Mouse (Mus musculus) midbrain, embryonic 10.5 days (tissue): ENCODE results near the gene Plcg1. TPM values are rescaled to one million over a fixed set of nuclear protein-coding genes. Genes with fewer than 3 reads are reported as not detected.

ENCODE experiments used
- DNase-seq: peaks from one replicate; pipeline ENCODE4 v3.0.0-alpha.2; 2017; ENCODE audit warnings: low spot score
- H3K27ac ChIP-seq: fragments of 300-500 bp; sonication (generic); replicated peaks from 2 replicates; pipeline ENCODE4 v1.5.1; 2016; ENCODE audit warnings: mild to moderate bottlenecking
- H3K27me3 ChIP-seq: fragments of 300-500 bp; sonication (generic); 2 replicates; pipeline ENCODE4 v1.6.1; 2016; ENCODE audit warnings: low read depth, mild to moderate bottlenecking; ENCODE audit not compliant: poor library complexity, severe bottlenecking
- H3K36me3 ChIP-seq: fragments of 300-500 bp; sonication (generic); 2 replicates; pipeline ENCODE4 v1.6.1; 2016; ENCODE audit warnings: mild to moderate bottlenecking, moderate library complexity
- H3K4me1 ChIP-seq: fragments of 300-500 bp; sonication (generic); 2 replicates; pipeline ENCODE4 v1.6.1; 2016
- H3K4me3 ChIP-seq: fragments of 300-500 bp; sonication (generic); 2 replicates; pipeline ENCODE4 v1.5.1; 2016; ENCODE audit warnings: mild to moderate bottlenecking, moderate library complexity
- H3K9me3 ChIP-seq: fragments of 300-500 bp; sonication (generic); replicated peaks from 2 replicates; pipeline ENCODE4 v1.6.1; 2016; ENCODE audit warnings: mild to moderate bottlenecking
- WGBS: fragments of 180-500 bp; shearing (Covaris S2); methylation state at CpG from one replicate; pipeline ENCODE4 v1.1.7; 2016; 5-methylcytosine and 5-hydroxymethylcytosine counted together
- polyA plus RNA-seq: library from polyadenylated mRNA; unstranded; fragments of >200 nt; fragmentation: Nextera tagmentation; extraction: Ambion mirVana; gene quantifications from 2 replicates; pipeline ENCODE4 v1.2.1, GENCODE M21; 2016

The Plcg1 gene
- polyA plus RNA-seq, 1 experiment from 2014 or later, result 57.4 TPM

DNA sequence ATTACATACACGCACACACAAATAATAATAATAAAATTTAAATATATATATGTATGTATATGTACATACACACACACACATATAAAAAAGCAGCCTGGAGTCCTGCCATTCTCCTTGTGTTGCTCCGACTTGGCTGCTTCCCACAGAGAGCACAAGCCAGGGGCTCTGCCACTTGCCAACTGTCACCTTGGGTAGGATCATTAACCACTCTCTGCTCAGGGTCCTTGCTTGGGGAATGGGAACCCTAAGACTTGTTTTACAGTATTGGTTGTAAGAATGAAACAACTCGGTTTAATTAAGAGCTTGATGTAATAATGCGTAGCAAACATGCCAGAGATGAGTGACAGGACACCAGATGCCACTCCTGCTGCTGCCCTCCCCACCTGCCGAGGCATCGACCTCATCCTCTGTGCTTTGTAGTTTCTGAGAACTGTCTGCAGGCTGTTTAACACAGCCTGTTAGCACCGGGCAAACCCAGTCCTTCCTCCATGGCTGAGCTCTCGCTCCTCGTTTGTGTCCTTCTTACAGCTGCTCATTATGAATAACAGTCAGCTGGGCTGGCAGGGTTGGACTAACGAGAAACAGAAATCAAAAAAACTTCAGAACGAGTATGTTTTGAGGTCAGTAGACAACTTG lies 9.5 kb downstream of the Plcg1 start:
- peaks cover 53% of the 10 kb centered on the region for H3K4me1 ChIP-seq

DNA sequence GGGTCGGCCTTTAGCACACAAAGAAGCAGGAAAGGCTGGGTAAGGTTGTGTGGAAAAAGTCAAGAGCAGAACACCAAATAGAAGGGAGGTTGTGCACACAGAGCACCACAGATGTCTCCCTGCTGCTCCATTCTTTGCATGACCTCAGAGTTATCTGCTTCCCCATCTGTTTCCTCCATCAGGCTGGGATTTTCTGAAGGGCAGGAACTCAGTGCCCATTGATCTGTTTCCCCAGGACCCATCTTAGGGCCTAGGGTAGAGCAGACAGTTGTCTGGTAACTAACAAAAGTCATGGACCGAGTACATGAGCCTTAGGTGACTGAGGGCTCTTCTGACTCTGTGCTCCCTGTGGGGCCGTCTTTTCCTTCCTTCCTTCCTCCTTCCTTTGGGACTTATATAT lies 10.5 kb downstream of the Plcg1 start:
- Histone ChIP-seq H3K27ac (0 out of 2 replicates have a peak overlapping the region, but pooled peaks have one; percentile 33), H3K27me3 (no peaks in the 10 kb centered on the region), H3K36me3 (peaks cover 84% of the 10 kb centered on the region), H3K4me1 (peaks cover 49% of the 10 kb centered on the region), H3K9me3 (no peaks in the 10 kb centered on the region), H3K4me3 (no peak overlapping the region)
- no peak for DNase-seq
- WGBS, result 76% methylated on average over 3 of the region's 3 CpGs

More for the DNA sequence above, 9.5 kb downstream of the Plcg1 start:
- no peaks in the 10 kb centered on the region for H3K27me3 ChIP-seq
- H3K36me3 ChIP-seq, result peaks cover 84% of the 10 kb centered on the region
- no peaks in the 10 kb centered on the region for H3K9me3 ChIP-seq
- 80% methylated on average over 11 of the region's 11 CpGs for WGBS
- H3K4me3 ChIP-seq, result no peak overlapping the region
- no peak for DNase-seq
- H3K27ac ChIP-seq, result peak overlapping the region; percentile 33

DNA sequence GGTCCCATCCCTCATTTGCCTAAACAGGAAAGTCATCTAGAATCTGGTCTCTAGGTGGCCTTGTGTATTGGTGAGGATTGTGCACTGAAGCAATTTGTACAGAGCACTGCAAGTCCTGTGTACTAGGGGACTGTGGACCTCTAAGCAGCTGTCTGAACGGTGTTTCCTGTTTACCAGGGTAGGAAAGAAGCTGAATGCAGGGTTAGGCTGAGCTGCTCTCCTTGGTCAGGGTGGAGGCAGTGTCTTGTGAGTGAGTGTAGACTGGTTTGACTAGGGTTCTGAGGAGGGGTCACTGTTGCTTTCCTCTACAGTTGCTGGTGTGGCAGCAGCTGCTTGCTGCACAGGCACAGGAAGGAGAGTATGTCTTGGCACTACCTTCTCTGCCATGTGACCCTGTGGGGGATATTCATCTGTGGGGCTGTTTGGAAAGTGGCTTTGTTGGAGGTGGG lies 11.1 kb downstream of the Plcg1 start:
- no peak for DNase-seq
- no peaks in the 10 kb centered on the region for H3K9me3 ChIP-seq
- H3K4me1 ChIP-seq, result peaks cover 49% of the 10 kb centered on the region
- 89% methylated on average over 1 of the region's 1 CpGs for WGBS
- H3K27me3 ChIP-seq, result no peaks in the 10 kb centered on the region
- peaks cover 84% of the 10 kb centered on the region for H3K36me3 ChIP-seq
- no peak overlapping the region for H3K4me3 ChIP-seq
- H3K27ac ChIP-seq, result no peak overlapping the region; the same call in 1 of the 2 replicates

DNA sequence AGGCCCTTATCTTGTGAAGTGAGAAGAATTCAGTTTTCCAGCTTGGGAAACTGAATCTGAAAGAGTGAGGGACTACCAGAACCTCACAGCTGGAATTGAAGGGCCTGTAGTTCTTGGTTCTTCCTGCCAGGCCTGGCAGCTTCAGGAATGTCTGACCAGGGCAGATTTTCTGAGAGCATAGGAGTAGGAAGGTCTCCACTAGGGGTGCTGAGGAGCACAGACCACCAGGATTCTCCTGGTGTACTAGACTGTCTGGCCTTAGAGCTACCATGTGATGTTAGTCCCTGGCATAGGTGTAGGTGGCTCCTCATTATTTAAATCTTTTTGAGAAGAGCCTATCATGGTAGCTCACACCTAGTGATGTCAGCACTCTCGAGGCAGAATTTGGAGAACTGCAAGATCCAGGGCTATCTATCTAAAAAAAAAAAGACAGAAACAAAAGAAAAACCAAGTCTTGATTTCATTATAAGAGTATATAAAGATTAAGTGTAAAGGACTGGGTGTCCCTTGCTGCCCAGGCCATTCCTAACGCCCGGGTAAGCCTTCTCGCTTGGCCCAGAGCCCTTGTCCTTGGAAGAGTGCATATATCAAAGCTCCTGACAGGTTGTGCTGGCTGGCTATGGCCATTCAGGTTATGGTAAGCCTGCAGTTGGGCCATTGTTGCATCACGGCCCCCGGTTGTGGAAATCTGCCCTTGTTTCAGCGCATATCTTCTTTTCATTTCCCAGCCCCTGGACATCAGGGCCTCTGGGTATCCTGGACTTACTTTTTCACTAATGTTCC lies 13.1 kb downstream of the Plcg1 start:
- WGBS, result 94% methylated on average over 7 of the region's 7 CpGs
- Histone ChIP-seq H3K27ac (no peak overlapping the region), H3K4me1 (peaks cover 36% of the 10 kb centered on the region), H3K27me3 (no peaks in the 10 kb centered on the region), H3K4me3 (no peak overlapping the region), H3K36me3 (peaks cover 84% of the 10 kb centered on the region), H3K9me3 (no peaks in the 10 kb centered on the region)
- peak; percentile 26 for DNase-seq

DNA sequence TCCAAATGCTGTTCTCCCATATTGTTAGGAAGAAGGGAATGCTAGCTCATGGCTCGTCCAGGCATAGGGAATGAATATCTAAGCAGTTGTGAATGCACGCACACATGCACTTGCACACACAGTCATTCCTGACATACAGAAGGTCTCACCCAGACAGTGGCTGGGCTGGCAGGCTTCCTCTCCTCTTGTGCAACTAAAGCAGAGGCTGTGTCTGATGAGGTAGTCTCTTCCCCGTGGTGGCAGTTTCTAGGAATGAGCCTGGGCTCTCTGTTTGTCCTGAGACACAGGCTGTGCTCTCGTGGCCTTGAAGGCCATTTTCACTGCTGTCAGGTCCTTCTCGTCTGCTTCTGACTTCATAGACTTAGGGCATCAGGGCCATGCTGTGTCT lies 13.7 kb downstream of the Plcg1 start:
- peaks cover 85% of the 10 kb centered on the region for H3K36me3 ChIP-seq
- H3K4me1 ChIP-seq, result peaks cover 30% of the 10 kb centered on the region
- 90% methylated on average over 5 of the region's 5 CpGs for WGBS

DNA sequence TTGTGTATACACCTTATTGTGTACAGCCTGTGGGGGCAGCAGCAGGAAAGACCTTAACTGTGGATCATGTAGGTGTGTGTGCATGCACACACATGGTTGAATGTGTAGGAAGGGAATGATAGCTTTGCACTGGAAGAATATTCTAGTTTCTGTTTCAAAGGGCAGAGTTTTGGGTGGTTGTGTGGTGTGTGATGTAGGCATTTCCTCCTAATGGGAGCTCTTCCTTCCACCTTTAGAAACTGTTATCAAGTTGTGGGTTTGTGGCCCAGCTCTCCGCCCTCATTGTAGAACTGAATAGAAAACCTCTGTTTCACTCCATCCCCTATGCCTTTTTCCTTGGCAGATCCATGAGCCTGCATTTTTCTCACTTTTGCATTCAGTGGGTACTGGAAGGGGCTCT lies 14.4 kb downstream of the Plcg1 start:
- DNase-seq, result no peak
- Histone ChIP-seq H3K4me3 (no peak overlapping the region), H3K27me3 (no peaks in the 10 kb centered on the region), H3K9me3 (no peaks in the 10 kb centered on the region), H3K27ac (no peak overlapping the region), H3K36me3 (peaks cover 86% of the 10 kb centered on the region), H3K4me1 (peaks cover 25% of the 10 kb centered on the region)
- WGBS, result 85% methylated on average over 1 of the region's 1 CpGs

More for the DNA sequence above, 13.7 kb downstream of the Plcg1 start:
- H3K27ac ChIP-seq, result no peak overlapping the region
- DNase-seq, result no peak
- H3K27me3 ChIP-seq, result no peaks in the 10 kb centered on the region
- no peak overlapping the region for H3K4me3 ChIP-seq
- no peaks in the 10 kb centered on the region for H3K9me3 ChIP-seq

DNA sequence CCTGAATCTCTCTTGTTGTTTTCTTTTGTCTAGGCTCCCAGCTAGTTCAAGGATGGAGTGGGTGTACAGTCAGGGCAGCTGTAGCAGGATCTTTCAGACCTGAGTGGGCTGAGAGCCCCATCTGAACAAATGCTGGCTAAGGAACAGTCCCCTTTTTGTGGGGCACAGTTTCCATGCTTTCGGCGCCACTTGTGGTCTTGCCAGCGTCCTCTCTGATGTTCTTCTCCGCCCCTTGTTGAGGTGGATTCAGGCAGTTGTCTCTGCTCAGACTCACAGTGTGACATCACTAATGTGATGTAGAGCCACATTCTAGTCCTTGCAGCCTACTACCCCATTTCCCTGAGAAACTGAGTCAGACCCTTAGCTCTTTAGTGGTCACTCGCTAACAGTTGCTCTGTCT lies 15.5 kb downstream of the Plcg1 start:
- Histone ChIP-seq H3K9me3 (no peaks in the 10 kb centered on the region), H3K4me1 (peaks cover 13% of the 10 kb centered on the region), H3K36me3 (peaks cover 87% of the 10 kb centered on the region), H3K27ac (no peak overlapping the region), H3K27me3 (no peaks in the 10 kb centered on the region), H3K4me3 (no peak overlapping the region)
- no peak for DNase-seq
- 92% methylated on average over 5 of the region's 5 CpGs for WGBS

DNA sequence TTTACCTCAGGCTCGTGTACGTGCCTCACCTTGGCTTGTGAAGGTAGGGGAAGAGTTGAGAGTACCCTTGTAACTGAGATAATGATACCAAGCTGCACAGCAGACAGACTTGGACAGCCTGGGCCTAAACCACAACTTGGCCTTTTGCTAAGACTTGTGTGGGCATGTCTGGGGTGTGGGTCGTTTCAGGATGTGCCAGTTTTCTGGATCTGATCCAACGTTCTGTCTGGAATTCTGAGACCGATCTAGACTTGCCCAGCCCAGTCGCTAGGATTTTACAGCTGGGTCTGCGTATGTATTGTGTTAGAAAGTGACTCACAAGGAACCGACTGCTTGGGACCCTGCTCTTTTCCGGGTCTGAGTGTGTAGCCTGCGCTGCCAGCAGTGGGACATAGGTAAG lies 16.0 kb downstream of the Plcg1 start:
- WGBS, result 94% methylated on average over 10 of the region's 10 CpGs
- no peaks in the 10 kb centered on the region for H3K27me3 ChIP-seq

DNA sequence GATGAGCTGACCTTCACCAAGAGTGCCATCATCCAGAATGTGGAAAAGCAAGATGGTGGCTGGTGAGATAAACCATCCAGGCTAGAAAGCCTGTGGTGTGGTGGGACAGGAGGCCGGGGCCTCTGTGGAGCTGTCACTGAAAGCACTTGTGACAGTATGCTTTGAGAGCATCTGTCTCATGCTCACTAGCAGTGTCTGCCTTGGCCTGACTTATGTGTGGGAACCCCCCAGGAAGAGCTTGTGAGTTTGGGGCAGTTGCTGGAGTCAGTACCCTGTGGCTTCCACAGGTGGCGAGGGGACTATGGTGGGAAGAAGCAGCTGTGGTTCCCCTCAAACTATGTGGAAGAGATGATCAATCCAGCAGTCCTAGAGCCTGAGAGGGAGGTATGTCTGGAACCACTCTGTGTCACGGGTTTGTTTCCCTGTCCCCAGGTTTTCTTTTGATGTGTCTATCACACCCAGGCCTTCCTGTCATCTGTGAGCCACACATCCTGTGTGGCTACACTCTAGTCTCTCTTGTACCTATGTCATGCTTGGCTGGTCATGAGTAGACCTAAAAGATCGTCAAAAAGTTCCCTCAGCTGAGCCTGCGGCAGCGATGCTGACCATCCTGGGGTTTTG lies 25.6 kb downstream of the Plcg1 start:
- Histone ChIP-seq H3K9me3 (no peaks in the 10 kb centered on the region), H3K27me3 (no peaks in the 10 kb centered on the region), H3K36me3 (peaks cover 100% of the 10 kb centered on the region), H3K27ac (no peak overlapping the region), H3K4me1 (no peaks in the 10 kb centered on the region), H3K4me3 (no peak overlapping the region)
- DNase-seq, result no peak
- 92% methylated on average over 6 of the region's 6 CpGs for WGBS

More for the DNA sequence above, 16.0 kb downstream of the Plcg1 start:
- no peak overlapping the region for H3K4me3 ChIP-seq
- no peaks in the 10 kb centered on the region for H3K9me3 ChIP-seq
- no peak for DNase-seq
- no peak overlapping the region for H3K27ac ChIP-seq
- H3K36me3 ChIP-seq, result peaks cover 87% of the 10 kb centered on the region
- H3K4me1 ChIP-seq, result peaks cover 11% of the 10 kb centered on the region

DNA sequence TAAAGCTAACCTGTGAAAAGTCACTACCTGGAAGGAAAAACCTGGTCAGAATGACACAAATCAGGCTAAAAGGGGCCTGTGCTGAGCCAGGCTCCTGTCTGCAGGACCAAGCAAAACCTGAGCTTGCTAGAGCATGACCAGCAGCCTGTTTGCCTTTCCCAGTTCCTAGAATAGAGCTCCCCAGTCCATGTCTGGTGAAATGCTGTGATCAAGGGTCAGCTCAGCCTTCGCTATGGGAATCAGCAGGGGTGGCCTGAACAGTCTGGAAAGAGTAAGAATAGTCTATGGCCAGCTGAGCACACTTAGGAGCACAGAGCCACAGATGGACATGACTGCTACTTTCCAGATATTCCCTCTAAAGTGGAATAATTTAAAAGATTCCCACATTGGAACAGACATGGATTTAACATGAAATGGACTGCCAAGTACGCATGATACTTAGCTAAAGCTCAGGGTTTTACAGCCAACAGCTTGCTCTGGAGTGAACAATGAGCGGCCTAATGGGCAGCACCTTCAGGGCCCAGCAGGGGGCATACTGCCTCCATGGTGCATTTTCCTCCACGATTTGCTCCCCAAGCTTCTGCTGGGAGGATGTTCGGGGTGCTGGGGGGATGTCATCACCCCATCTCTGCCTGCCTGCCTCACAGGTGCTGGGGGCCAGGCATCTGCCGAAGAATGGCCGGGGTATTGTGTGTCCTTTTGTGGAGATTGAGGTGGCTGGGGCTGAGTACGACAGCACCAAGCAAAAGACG lies 29.5 kb downstream of the Plcg1 start:
- 92% methylated on average over 9 of the region's 9 CpGs for WGBS
- peaks cover 9% of the 10 kb centered on the region for H3K4me1 ChIP-seq
- H3K9me3 ChIP-seq, result no peaks in the 10 kb centered on the region
- H3K36me3 ChIP-seq, result peaks cover 99% of the 10 kb centered on the region
- no peaks in the 10 kb centered on the region for H3K27me3 ChIP-seq
- no peak overlapping the region for H3K4me3 ChIP-seq
- no peak for DNase-seq
- no peak overlapping the region for H3K27ac ChIP-seq

DNA sequence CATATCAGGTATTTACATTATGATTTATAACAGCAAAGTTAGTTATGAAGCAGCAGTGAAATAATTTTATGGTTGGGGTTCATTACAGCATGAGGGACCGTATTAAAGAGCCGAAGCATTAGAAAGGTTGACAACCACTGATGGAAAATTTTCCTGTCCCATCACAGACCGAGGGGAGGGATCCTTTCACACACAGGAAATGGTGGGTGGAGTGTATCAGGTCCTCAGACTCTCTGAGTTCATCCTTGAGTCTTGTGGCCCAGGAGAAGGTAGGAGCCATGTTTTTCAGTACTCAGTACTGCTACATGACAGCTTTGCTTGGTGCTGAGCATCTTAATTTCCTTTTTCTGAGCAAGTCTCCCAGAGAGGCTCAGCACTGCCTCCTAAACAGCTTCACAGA lies 32.7 kb downstream of the Plcg1 start:
- peaks cover 93% of the 10 kb centered on the region for H3K36me3 ChIP-seq

DNA sequence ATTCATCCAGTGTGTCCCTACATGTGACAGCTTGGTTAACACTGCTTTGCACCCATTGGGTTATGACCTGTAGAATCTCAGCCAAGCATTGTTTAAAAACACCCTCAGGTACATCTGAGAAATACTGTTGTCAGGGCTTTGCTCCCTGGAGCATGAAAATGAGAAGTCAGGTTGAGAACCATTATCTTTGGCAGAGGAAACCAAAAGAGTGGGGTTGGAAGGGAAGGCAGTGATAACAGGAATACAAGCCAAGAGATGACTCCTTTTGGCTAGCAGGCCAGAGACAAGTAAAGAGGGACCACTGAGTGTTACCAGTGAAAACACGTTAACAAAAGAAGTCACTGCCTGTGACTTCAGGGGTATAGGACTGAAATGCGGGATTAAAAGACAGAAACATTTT lies 33.3 kb downstream of the Plcg1 start:
- Histone ChIP-seq H3K4me3 (no peak overlapping the region), H3K27me3 (no peaks in the 10 kb centered on the region), H3K4me1 (peaks cover 9% of the 10 kb centered on the region), H3K27ac (no peak overlapping the region), H3K36me3 (peaks cover 93% of the 10 kb centered on the region), H3K9me3 (no peaks in the 10 kb centered on the region)
- 83% methylated on average over 2 of the region's 2 CpGs for WGBS
- DNase-seq, result no peak

More for the DNA sequence above, 32.7 kb downstream of the Plcg1 start:
- DNase-seq, result no peak
- H3K9me3 ChIP-seq, result no peaks in the 10 kb centered on the region
- H3K4me1 ChIP-seq, result peaks cover 9% of the 10 kb centered on the region
- WGBS, result 93% methylated on average over 3 of the region's 3 CpGs
- H3K27ac ChIP-seq, result no peak overlapping the region
- H3K4me3 ChIP-seq, result no peak overlapping the region
- H3K27me3 ChIP-seq, result no peaks in the 10 kb centered on the region
